Mouse (Mus musculus) ES-Bruce4 (cell line): ENCODE data around the gene Cym. TPM values are rescaled to one million over a fixed set of nuclear protein-coding genes. Genes with fewer than 3 reads are reported as not detected.

Experiments used
- H3K27ac ChIP-seq: 2 replicates; pipeline ENCODE4 v1.5.1; 2012; ENCODE audit warnings: low read length, inconsistent platforms; ENCODE audit not compliant: insufficient read depth
- H3K27me3 ChIP-seq: 2 replicates; pipeline ENCODE4 v1.6.1; 2012; ENCODE audit warnings: mild to moderate bottlenecking, low read length, inconsistent platforms; ENCODE audit not compliant: control insufficient read depth, poor library complexity, insufficient read depth, severe bottlenecking
- H3K36me3 ChIP-seq: 2 replicates; pipeline ENCODE4 v1.6.1; 2012; ENCODE audit warnings: inconsistent platforms, mild to moderate bottlenecking, low read length, moderate library complexity; ENCODE audit not compliant: control insufficient read depth, poor library complexity, insufficient read depth, severe bottlenecking
- H3K4me1 ChIP-seq: one replicate; pipeline ENCODE4 v1.8.1; 2011; ENCODE audit warnings: low read length; ENCODE audit not compliant: control insufficient read depth, insufficient read depth
- H3K4me3 ChIP-seq: 2 replicates; pipeline ENCODE4 v1.5.1; 2011; ENCODE audit warnings: low read depth, mild to moderate bottlenecking, low read length
- H3K9ac ChIP-seq: 2 replicates; pipeline ENCODE4 v1.6.1; 2012; ENCODE audit warnings: low read depth, mild to moderate bottlenecking, inconsistent platforms; ENCODE audit not compliant: poor library complexity, severe bottlenecking
- H3K9me3 ChIP-seq: replicated peaks from 2 replicates; pipeline ENCODE4 v1.6.1; 2012; ENCODE audit warnings: mild to moderate bottlenecking, low read length, inconsistent platforms; ENCODE audit not compliant: control insufficient read depth, poor library complexity, insufficient read depth, severe bottlenecking
- CTCF ChIP-seq: IDR thresholded peaks from one replicate; pipeline ENCODE4 v1.8.1; 2011; ENCODE audit warnings: low read depth, low read length
- EP300 ChIP-seq: IDR thresholded peaks from 2 replicates; pipeline ENCODE4 v1.6.1; 2011; ENCODE audit warnings: low read depth, low read length; ENCODE audit not compliant: insufficient read depth
- POLR2A ChIP-seq: IDR thresholded peaks from one replicate; pipeline ENCODE4 v1.8.1; 2011; ENCODE audit warnings: low read length; ENCODE audit not compliant: insufficient read depth
- polyA plus RNA-seq: library from polyadenylated mRNA; stranded (reverse); fragments of >200 nt; gene quantifications from 2 replicates; pipeline ENCODE4 v1.2.4, GENCODE M21; 2011; ENCODE audit warnings: low read depth; ENCODE audit not compliant: missing spikeins, insufficient read depth, insufficient read length

The Cym gene
- polyA plus RNA-seq, 1 experiment, result not detected

DNA sequence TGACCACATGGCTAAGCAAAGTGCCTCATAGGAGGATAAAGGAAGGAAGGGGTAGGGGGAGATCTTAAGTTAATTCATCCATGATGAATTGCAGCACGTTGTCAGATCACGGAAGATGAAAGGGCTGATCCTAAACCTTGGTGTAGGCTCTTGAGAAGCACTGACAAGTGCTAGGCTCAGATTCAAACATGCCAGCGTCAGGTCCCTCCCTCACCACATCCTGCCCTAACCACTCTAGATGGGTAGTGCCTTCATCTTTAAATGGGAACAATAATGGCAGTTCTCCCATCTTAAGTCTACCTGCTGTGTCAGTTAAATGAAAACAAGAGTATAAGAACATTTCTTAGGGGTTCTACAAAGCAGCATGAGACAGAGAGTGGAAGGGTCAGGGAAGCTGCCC lies 35.9 kb downstream of the Cym start:
- Histone ChIP-seq H3K27ac (no peak overlapping the region), H3K36me3 (no peaks in the 10 kb centered on the region), H3K9me3 (no peaks in the 10 kb centered on the region), H3K4me3 (no peak overlapping the region), H3K4me1 (no peaks in the 10 kb centered on the region), H3K9ac (no peak overlapping the region), H3K27me3 (no peaks in the 10 kb centered on the region; the same call in 1 of the 2 replicates)
- TF ChIP-seq CTCF, result no peak
- TF ChIP-seq EP300, result no peak
- TF ChIP-seq POLR2A, result no peak

DNA sequence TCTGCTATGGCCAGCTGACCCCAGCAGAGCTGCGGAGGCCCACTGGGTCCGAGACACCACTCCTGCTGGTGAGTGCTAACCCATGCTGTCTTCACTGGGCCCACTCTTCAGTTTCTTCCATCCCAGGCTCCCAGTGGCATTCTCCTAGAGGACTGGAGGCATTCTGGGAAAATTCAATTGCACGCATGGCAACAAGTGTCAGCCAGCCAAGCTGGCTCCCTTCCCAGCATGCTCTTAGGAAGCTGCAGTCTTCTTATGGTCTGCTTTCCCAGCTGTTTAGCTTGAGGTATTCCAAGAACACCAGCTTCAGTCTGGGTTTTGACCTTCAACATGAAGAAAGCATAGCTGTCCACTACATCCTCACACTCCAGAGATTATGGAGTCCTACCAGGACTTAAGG lies 38.4 kb downstream of the Cym start:
- Histone ChIP-seq H3K36me3 (no peaks in the 10 kb centered on the region), H3K9me3 (no peaks in the 10 kb centered on the region), H3K27me3 (no peaks in the 10 kb centered on the region; the same call in 1 of the 2 replicates), H3K9ac (no peak overlapping the region), H3K4me1 (no peaks in the 10 kb centered on the region), H3K27ac (no peak overlapping the region), H3K4me3 (no peak overlapping the region)
- no peak for TF ChIP-seq CTCF
- no peak for TF ChIP-seq EP300
- TF ChIP-seq POLR2A, result no peak

DNA sequence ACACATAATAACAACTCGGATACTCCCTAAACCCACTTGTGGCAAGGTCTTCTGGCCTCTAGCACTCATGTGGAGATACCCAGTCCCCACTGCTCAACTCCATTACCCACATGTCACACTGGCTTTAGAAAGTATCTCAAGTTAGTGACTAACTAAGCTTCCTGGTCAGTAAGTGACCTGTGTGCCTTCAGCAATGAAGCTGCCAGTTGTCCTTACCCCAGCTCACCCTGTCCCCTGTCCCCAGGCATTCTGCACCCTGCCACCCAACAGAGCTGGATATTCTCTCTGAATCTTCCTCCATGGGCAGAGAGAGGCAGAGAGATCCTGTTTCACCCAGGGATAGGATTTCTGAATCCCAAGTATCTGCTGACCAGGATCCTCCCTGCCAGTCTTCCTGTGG lies 38.8 kb downstream of the Cym start, which contains the start of gene Kcna10:
Kcna10 (plus strand) TSS at position 301 of the 400 bp plus-strand sequence.
- H3K9me3 ChIP-seq, result no peaks in the 10 kb centered on the region
- H3K4me1 ChIP-seq, result no peaks in the 10 kb centered on the region
- TF ChIP-seq POLR2A (no peak), CTCF (no peak), EP300 (no peak)
- no peak within 1 kb of the TSS for H3K27ac ChIP-seq
- no peaks in the 10 kb centered on the region for H3K36me3 ChIP-seq
- H3K4me3 ChIP-seq, result no peak within 1 kb of the TSS
- H3K9ac ChIP-seq, result no peak within 1 kb of the TSS
- H3K27me3 ChIP-seq, result no peaks in the 10 kb centered on the region; the same call in 1 of the 2 replicates

DNA sequence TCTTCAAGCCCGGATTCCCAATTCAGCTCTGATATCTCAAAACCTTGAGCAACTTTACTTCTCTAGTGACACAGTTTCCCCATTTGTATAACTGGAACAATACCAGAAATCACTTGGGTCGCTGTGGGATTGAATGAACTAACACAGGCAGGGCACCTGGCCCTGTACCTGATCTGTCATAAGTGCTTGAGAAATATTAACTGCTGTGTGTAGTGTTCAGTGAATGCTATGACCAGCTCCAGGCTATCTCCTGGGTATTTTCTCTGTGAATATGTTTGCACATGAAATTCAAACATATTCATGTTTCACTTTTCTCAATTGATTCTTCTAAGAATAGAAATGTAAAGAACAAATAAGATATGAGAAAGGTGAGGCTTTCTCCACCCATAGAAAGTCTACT lies 40.7 kb downstream of the Cym start:
- H3K27me3 ChIP-seq, result no peaks in the 10 kb centered on the region
- H3K27ac ChIP-seq, result no peak overlapping the region
- no peak for TF ChIP-seq EP300
- no peak for TF ChIP-seq POLR2A
- TF ChIP-seq CTCF, result no peak
- H3K4me3 ChIP-seq, result no peak overlapping the region
- no peaks in the 10 kb centered on the region for H3K9me3 ChIP-seq
- no peaks in the 10 kb centered on the region for H3K4me1 ChIP-seq
- no peaks in the 10 kb centered on the region for H3K36me3 ChIP-seq
- H3K9ac ChIP-seq, result no peak overlapping the region

DNA sequence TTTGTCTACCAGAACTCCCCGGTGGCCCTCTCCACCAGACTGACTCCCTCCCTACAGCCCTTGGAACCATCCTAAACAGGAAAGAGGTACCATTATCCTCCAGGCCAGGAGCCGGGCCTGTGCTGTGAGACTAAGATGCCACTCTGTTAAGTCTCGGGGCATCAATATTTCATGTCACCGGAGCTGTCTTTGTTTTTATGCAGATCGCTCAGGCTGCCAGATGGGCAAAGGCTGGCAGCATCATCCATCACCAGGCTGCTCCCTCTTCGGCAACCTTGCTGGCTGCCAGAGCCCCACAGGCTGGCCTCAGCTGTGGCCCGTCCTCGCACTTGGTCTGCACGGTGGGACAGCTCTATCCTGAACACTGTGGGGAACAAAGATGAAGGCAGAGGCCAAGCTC lies 45.0 kb downstream of the Cym start:
- H3K9me3 ChIP-seq, result no peaks in the 10 kb centered on the region
- TF ChIP-seq EP300 (no peak), CTCF (no peak), POLR2A (no peak)
- H3K9ac ChIP-seq, result no peak overlapping the region
- H3K27me3 ChIP-seq, result no peaks in the 10 kb centered on the region
- H3K36me3 ChIP-seq, result no peaks in the 10 kb centered on the region
- H3K27ac ChIP-seq, result no peak overlapping the region
- H3K4me3 ChIP-seq, result no peak overlapping the region
- no peaks in the 10 kb centered on the region for H3K4me1 ChIP-seq

DNA sequence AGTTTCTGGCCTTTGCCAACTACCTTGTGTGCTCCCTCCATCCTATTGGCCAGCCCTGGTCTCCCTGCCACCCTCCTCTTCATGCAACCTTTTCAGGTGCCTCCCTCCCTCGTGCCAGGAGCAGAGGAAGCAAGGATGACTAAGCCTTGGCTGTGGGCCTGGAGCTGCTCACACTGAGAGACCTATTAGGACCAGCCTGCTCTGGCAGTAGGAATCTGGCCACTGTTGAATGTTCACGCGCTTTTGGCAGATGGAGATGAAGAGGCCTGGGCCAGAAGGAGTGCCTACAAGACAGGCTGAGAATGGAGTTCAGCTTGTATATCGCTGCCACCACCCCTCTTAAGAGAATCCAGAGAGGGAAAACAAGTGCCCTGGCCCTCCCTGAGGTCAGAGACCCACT lies 46.0 kb downstream of the Cym start:
- TF ChIP-seq CTCF (no peak), EP300 (no peak), POLR2A (no peak)
- H3K27ac ChIP-seq, result no peak overlapping the region
- H3K9me3 ChIP-seq, result no peaks in the 10 kb centered on the region
- no peak overlapping the region for H3K9ac ChIP-seq
- H3K4me3 ChIP-seq, result no peak overlapping the region
- no peaks in the 10 kb centered on the region for H3K4me1 ChIP-seq
- no peaks in the 10 kb centered on the region for H3K36me3 ChIP-seq
- H3K27me3 ChIP-seq, result no peaks in the 10 kb centered on the region
